Mouse (Mus musculus) left cerebral cortex, adult 8-10 months (tissue): ENCODE data around the gene Gm8871. TPM values are rescaled to one million over a fixed set of nuclear protein-coding genes. Genes with fewer than 3 reads are reported as not detected.
"Not testable (repeated sequence)": the region's sequence is repeated elsewhere in the genome, so short reads cannot be mapped to it uniquely, and the experiment has no call there.

ENCODE experiments used
- DNase-seq, 2 experiments: peaks; one replicate each; pipeline ENCODE4 v3.0.0; 2022; ENCODE audit warnings: low spot score in 2 of 2
- total RNA-seq, 4 experiments: library from RNA; stranded (reverse); gene quantifications; 2 replicates each; pipeline ENCODE4 v1.2.4; 2022

The Gm8871 gene
- total RNA-seq, result not detected

GRCm38 (mm10) chr5:10947505-10947904 lies at the start of gene Gm8871, which contains the start of gene Gm8857:
Gene Gm8871 (plus strand): TSS chr5:10947805.
Gene Gm8857 (plus strand): TSS chr5:10947807.
- not testable (repeated sequence) for DNase-seq

DNA sequence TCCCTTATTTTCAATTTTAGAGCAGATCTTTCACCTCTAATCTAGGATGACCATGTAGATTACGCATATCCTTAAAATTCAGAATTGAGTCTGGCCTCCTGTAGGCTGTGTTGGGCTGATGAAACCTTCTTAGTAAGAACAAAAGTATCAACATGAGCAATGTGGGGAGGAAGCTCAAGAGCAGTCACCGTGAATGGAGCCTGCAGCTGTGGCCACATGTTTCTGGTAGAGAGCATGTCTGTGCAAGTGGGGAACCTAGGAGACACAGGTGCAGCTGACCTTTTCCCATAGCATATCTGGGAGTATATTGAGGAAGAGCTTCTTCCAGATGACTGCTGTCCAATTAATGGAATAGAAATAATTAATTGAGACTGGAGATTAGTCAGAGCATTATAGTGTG lies 5.9 kb downstream of the Gm8871 start:
- not testable (repeated sequence) for DNase-seq

DNA sequence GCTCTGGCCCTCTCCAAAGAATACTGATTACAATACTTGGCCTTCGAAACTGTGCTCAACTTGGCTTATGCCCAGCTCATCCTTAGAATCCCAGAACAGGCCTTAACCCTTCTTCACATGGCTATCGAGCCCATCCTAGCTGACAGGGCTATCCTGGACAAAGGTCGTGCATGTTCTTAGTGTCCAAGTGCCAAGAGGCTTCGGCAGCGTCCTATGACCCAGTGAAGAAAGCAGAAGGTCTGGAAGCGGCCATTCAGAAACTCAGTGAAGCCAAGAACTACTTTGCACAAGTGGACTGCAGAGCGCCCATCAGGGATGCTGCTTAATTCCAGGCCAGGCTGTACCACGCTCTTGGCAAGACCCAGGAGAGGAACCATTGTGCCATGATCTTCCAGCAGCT lies 10.5 kb downstream of the Gm8871 start:
- DNase-seq, result not testable (repeated sequence)

Other genes starting within 250 kb of the Gm8871 start
- not detected for gene Gm8857, start within 50 bp of the Gm8871 start, total RNA-seq
- gene Gm8879, start 179.8 kb downstream of the Gm8871 start, total RNA-seq, result not detected
- not detected for gene Gm5861, start 235.3 kb downstream of the Gm8871 start, total RNA-seq